Mouse (Mus musculus): ENCODE measurements around the gene Il1rl2.

DNA sequence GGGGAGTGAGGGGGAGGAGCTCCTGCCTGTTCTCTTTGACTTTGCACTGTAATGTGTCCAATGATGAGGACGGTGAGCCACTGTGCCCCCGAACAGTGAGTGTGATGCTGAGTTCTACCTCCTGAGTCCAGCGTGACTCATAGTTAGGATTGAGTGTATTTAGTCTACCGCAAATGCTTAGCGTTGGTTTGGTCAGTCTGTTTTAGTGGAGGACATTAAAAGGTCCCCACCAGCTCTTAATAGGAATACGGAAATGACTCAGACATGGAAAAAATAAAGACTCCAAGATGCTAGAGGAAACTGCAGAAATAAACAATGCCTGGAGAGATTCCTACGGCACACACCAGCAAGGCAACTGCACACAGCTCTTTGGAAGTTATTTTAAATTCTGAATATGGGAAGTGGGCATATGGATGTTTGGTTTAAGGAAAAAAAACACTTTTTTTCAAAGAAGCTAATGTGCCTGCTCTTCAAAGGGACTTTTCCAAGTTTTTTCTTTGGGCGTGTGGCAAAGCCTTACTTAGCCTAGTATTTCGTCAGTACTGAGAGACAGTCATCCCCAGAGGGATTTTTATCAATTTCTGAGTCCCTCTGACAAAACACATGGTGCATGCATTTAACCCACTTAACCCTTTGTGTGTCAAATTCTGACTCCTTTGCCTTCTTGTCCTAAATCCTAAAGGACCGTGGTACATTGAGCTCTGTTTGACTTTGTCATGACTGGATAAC, 49.0 kb upstream of the Il1rl2 start:
- TF ChIP-seq CTCF (IDR thresholded peaks at IDR 0.05; ENCODE audit: low read depth) (no peak), EP300 (IDR thresholded peaks at IDR 0.05; ENCODE audit: low read depth) (no peak)

All from liver, postnatal 0 days (tissue).